Mouse (Mus musculus) liver, embryonic 14 days (tissue): ENCODE results near the gene Olfr814. TPM values are rescaled to one million over a fixed set of nuclear protein-coding genes. Genes with fewer than 3 reads are reported as not detected.

ENCODE experiments used
- polyA plus RNA-seq: library from polyadenylated mRNA; depleted of rRNA; stranded (reverse); fragments of >200 nt; gene quantifications from 2 replicates; pipeline ENCODE4 v1.2.3, GENCODE M21; 2012; rRNA removed

Gene Olfr814
- polyA plus RNA-seq, result not detected in 2 replicates

GRCm38 (mm10) chr10:129879751-129880150 is at the start of gene Olfr814:
TSS of gene Olfr814 (minus strand) at chr10:129879851.

GRCm38 (mm10) chr10:129915497-129915896 is 35.8 kb upstream of the Olfr814 start, which contains the start of gene Olfr816:
TSS of gene Olfr816 (minus strand) at chr10:129915597.

GRCm38 (mm10) chr10:129905767-129906166 is 26.1 kb upstream of the Olfr814 start, which contains the start of gene Olfr815:
TSS of gene Olfr815 (minus strand) at chr10:129905867.

GRCm38 (mm10) chr10:129855067-129855466 is 24.6 kb downstream of the Olfr814 start, which contains the start of gene Olfr813:
TSS of gene Olfr813 (plus strand) at chr10:129855367.

GRCm38 (mm10) chr10:129845994-129846393 is 33.7 kb downstream of the Olfr814 start, which contains the start of gene Olfr812:
TSS of gene Olfr812 (minus strand) at chr10:129846094.

Other genes with a start within 250 kb of the Olfr814 start
- gene Olfr799, start 242.4 kb downstream of the Olfr814 start, polyA plus RNA-seq, result not detected in 2 replicates
- gene Olfr800, start 222.2 kb downstream of the Olfr814 start, polyA plus RNA-seq, result not detected in 2 replicates
- gene Olfr801, start 206.0 kb downstream of the Olfr814 start, polyA plus RNA-seq, result not detected in 2 replicates
- gene Olfr802, start 191.7 kb downstream of the Olfr814 start, polyA plus RNA-seq, result not detected in 2 replicates
- gene Olfr803, start 185.6 kb downstream of the Olfr814 start, polyA plus RNA-seq, result not detected in 2 replicates
- not detected in 2 replicates for gene Olfr804, start 176.6 kb downstream of the Olfr814 start, polyA plus RNA-seq
- not detected in 2 replicates for gene Olfr805, start 150.5 kb downstream of the Olfr814 start, polyA plus RNA-seq
- not detected in 2 replicates for gene Olfr806, start 137.9 kb downstream of the Olfr814 start, polyA plus RNA-seq
- not detected in 2 replicates for gene Olfr807, start 122.1 kb downstream of the Olfr814 start, polyA plus RNA-seq
- not detected in 2 replicates for gene Olfr808, start 114.4 kb downstream of the Olfr814 start, polyA plus RNA-seq
- not detected in 2 replicates for gene Olfr809, start 105.2 kb downstream of the Olfr814 start, polyA plus RNA-seq
- not detected in 2 replicates for gene Olfr810, start 84.9 kb downstream of the Olfr814 start, polyA plus RNA-seq
- gene Olfr811, start 75.5 kb downstream of the Olfr814 start, polyA plus RNA-seq, result not detected in 2 replicates
- not detected in 2 replicates for gene Olfr812, start 33.8 kb downstream of the Olfr814 start, polyA plus RNA-seq
- gene Olfr813, start 24.5 kb downstream of the Olfr814 start, polyA plus RNA-seq, result not detected in 2 replicates
- not detected in 2 replicates for gene Olfr815, start 26.0 kb upstream of the Olfr814 start, polyA plus RNA-seq
- not detected in 2 replicates for gene Olfr816, start 35.7 kb upstream of the Olfr814 start, polyA plus RNA-seq
- gene Olfr818, start 69.2 kb upstream of the Olfr814 start, polyA plus RNA-seq, result not detected in 2 replicates
- gene Olfr819, start 87.4 kb upstream of the Olfr814 start, polyA plus RNA-seq, result not detected in 2 replicates
- not detected in 2 replicates for gene Olfr247, start 96.3 kb upstream of the Olfr814 start, polyA plus RNA-seq
- gene Gm10310, start 105.2 kb upstream of the Olfr814 start, polyA plus RNA-seq, result not detected in 2 replicates
- not detected in 2 replicates for gene Olfr820, start 132.8 kb upstream of the Olfr814 start, polyA plus RNA-seq
- not detected in 2 replicates for gene Olfr821, start 150.5 kb upstream of the Olfr814 start, polyA plus RNA-seq
- not detected in 2 replicates for gene Olfr822, start 191.4 kb upstream of the Olfr814 start, polyA plus RNA-seq
- not detected in 2 replicates for gene Olfr823, start 235.5 kb upstream of the Olfr814 start, polyA plus RNA-seq